Mouse (Mus musculus) urinary bladder, postnatal 10 days (tissue): ENCODE results near the gene Ttc30b.
"Not testable (repeated sequence)": the region's sequence is repeated elsewhere in the genome, so short reads cannot be mapped to it uniquely, and the experiment has no call there.

Experiments
- DNase-seq: peaks from one replicate; pipeline ENCODE4 v3.0.0; 2022; ENCODE audit warnings: low spot score

Gene Ttc30b

GRCm38 (mm10) chr2:75950685-75951084 lies 12.3 kb upstream of the Ttc30b start:
- DNase-seq, result no peak

- DNase-seq, result not testable (repeated sequence)
These were observed 767 bp downstream of the Ttc30b start for GRCm38 (mm10) chr2:75937520-75938116.

GRCm38 (mm10) chr2:75936685-75937084 lies 1.7 kb downstream of the Ttc30b start:
- DNase-seq, result not testable (repeated sequence)

- DNase-seq, result no peak
These were observed 4.8 kb downstream of the Ttc30b start for GRCm38 (mm10) chr2:75933541-75933940.

GRCm38 (mm10) chr2:75930941-75931340 lies 7.4 kb downstream of the Ttc30b start:
- no peak for DNase-seq

- no peak for DNase-seq
These were observed 8.5 kb downstream of the Ttc30b start for GRCm38 (mm10) chr2:75929786-75930444.

- DNase-seq, result no peak
These were observed 9.2 kb downstream of the Ttc30b start for GRCm38 (mm10) chr2:75929141-75929540.

- DNase-seq, result no peak
These were observed 10.4 kb downstream of the Ttc30b start for GRCm38 (mm10) chr2:75928011-75928410.

GRCm38 (mm10) chr2:75926061-75926460 lies 12.3 kb downstream of the Ttc30b start:
- no peak for DNase-seq

GRCm38 (mm10) chr2:75923807-75924340 lies 14.5 kb downstream of the Ttc30b start:
- DNase-seq, result no peak

GRCm38 (mm10) chr2:75915040-75915439 lies 23.3 kb downstream of the Ttc30b start:
- no peak for DNase-seq

GRCm38 (mm10) chr2:75907142-75907541 lies 31.2 kb downstream of the Ttc30b start:
- DNase-seq, result no peak

GRCm38 (mm10) chr2:75901869-75902268 lies 36.5 kb downstream of the Ttc30b start:
- no peak for DNase-seq

- no peak for DNase-seq
These were observed 38.1 kb downstream of the Ttc30b start for GRCm38 (mm10) chr2:75900281-75900680.

- no peak for DNase-seq
These were observed 42.7 kb downstream of the Ttc30b start for GRCm38 (mm10) chr2:75895711-75896110.

- no peak for DNase-seq
These were observed 46.4 kb downstream of the Ttc30b start for GRCm38 (mm10) chr2:75891981-75892380.
